Comparison of ENCODE assay signal across 23 mouse cellular contexts in the genomic region with DNA sequence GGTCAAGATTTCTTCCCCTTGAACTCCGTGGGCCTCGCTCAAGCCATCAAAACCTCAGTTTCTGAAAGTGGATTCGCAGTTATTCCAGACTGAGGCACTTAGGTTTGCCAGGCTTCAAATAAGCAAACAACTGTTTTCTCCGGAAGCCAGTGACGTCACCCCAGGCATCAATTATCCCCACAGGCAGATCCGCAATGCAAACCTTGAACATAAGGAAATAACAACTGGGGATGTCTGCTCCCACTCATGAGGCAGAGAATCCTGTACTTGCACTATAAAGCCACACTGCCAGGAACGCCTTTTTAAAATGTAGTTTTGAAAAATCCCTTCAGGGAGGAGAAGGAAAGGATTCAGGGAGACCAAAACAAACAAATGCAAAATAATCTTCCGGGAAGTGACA. TPM values are rescaled to one million over a fixed set of nuclear protein-coding genes. Genes with fewer than 3 reads are reported as not detected.
A peak's percentile ranks its signal among the peaks of the same experiment; 100 is the strongest.
DNase-seq lines count a peak whose midpoint lies in the region; ATAC-seq and TF ChIP-seq lines count a peak whose summit lies in the region.
"Had no signal": no experiment of that assay in that cellular context is flagged by ENCODE, and none has a peak within 500 bp of the region (broad histone marks: within the 10 kb centered on the region; RNA-seq: fewer than 3 reads in every experiment).

No protein-coding gene starts in this region.

- H3K4me3 ChIP-seq in embryonic facial prominence, embryonic 11.5 days (ENCODE audit: low read depth, low read length): no peak overlapping the region
- no peak overlapping the region for H3K4me3 ChIP-seq in embryonic facial prominence, embryonic 10.5 days
- H3K4me3 ChIP-seq in hindbrain, embryonic 13.5 days: no peak overlapping the region
- no peak overlapping the region for H3K4me3 ChIP-seq in hindbrain, embryonic 11.5 days (ENCODE audit: low read depth, low read length)
- H3K4me3 ChIP-seq in neural tube, embryonic 13.5 days: no peak overlapping the region
- no peak overlapping the region for H3K4me3 ChIP-seq in stomach, postnatal 0 days (ENCODE audit: low read depth, low read length)
- H3K4me3 ChIP-seq: heart, embryonic 13.5 days; neural tube, embryonic 12.5 days had no signal

- no peak for TF ChIP-seq CTCF in stomach, postnatal 0 days (IDR thresholded peaks at IDR 0.05; ENCODE audit: low read depth)

- 38% methylated on average over 8 of the region's 8 CpGs for WGBS in embryonic facial prominence, embryonic 11.5 days
- 47% methylated on average over 8 of the region's 8 CpGs for WGBS in embryonic facial prominence, embryonic 10.5 days
- WGBS in hindbrain, embryonic 13.5 days: 67% methylated on average over 8 of the region's 8 CpGs
- 69% methylated on average over 8 of the region's 8 CpGs for whole genome bisulfite sequencing in hindbrain, embryonic 11.5 days
- WGBS in neural tube, embryonic 13.5 days: 62% methylated on average over 8 of the region's 8 CpGs
- 56% methylated on average over 8 of the region's 8 CpGs for WGBS in stomach, postnatal 0 days

- no peak for TF ChIP-seq EP300 in stomach, postnatal 0 days (optimal IDR thresholded peaks at IDR 0.05)

- no peak overlapping the region for H3K4me2 ChIP-seq in embryonic facial prominence, embryonic 11.5 days (ENCODE audit: low read depth, low read length)
- H3K4me2 ChIP-seq in hindbrain, embryonic 13.5 days: no peak overlapping the region
- no peak overlapping the region for H3K4me2 ChIP-seq in hindbrain, embryonic 11.5 days (replicated peaks; ENCODE audit: low read depth, low read length)
- no peak overlapping the region for H3K4me2 ChIP-seq in neural tube, embryonic 13.5 days
- H3K4me2 ChIP-seq in stomach, postnatal 0 days (replicated peaks; ENCODE audit: low read depth): no peak overlapping the region
- H3K4me2 ChIP-seq: heart, embryonic 13.5 days; liver, embryonic 11.5 days; neural tube, embryonic 12.5 days had no signal

- no peaks in the 10 kb centered on the region for H3K27me3 ChIP-seq in embryonic facial prominence, embryonic 11.5 days (ENCODE audit: control insufficient read depth, insufficient read depth, low read length)
- no peaks in the 10 kb centered on the region for H3K27me3 ChIP-seq in embryonic facial prominence, embryonic 10.5 days (replicated peaks; ENCODE audit: low read depth, poor library complexity, severe bottlenecking)
- no peaks in the 10 kb centered on the region; the same call in 1 of the 2 replicates for H3K27me3 ChIP-seq in hindbrain, embryonic 13.5 days
- H3K27me3 ChIP-seq in hindbrain, embryonic 11.5 days (ENCODE audit: control insufficient read depth, insufficient read depth, low read length): no peaks in the 10 kb centered on the region
- no peaks in the 10 kb centered on the region for H3K27me3 ChIP-seq in neural tube, embryonic 13.5 days
- H3K27me3 ChIP-seq in stomach, postnatal 0 days (ENCODE audit: control insufficient read depth, insufficient read depth, low read length): no peaks in the 10 kb centered on the region
- H3K27me3 ChIP-seq: neural tube, embryonic 12.5 days had no signal

- H3K9ac ChIP-seq in embryonic facial prominence, embryonic 11.5 days (replicated peaks; ENCODE audit: low read length): no peak overlapping the region
- peak overlapping the region; percentile 46; the same call in 1 of the 2 replicates for H3K9ac ChIP-seq in hindbrain, embryonic 13.5 days
- no peak overlapping the region for H3K9ac ChIP-seq in hindbrain, embryonic 11.5 days (ENCODE audit: low read depth, low read length)
- H3K9ac ChIP-seq in neural tube, embryonic 13.5 days: peak overlapping the region; percentile 31; the same call in 1 of the 2 replicates
- H3K9ac ChIP-seq in stomach, postnatal 0 days (ENCODE audit: low read length): no peak overlapping the region
- H3K9ac ChIP-seq: heart, embryonic 13.5 days; neural tube, embryonic 12.5 days had no signal

- ATAC-seq in embryonic facial prominence, embryonic 11.5 days (replicated peaks; ENCODE audit: insufficient number of reproducible peaks, low FRiP score, low TSS enrichment, low read depth): no peak
- ATAC-seq in hindbrain, embryonic 13.5 days (ENCODE audit: low FRiP score): no peak
- ATAC-seq in hindbrain, embryonic 11.5 days (ENCODE audit: low FRiP score): no peak
- ATAC-seq in neural tube, embryonic 13.5 days (ENCODE audit: low read depth): no peak
- ATAC-seq in stomach, postnatal 0 days (ENCODE audit: low FRiP score, low TSS enrichment): no peak
- ATAC-seq: CD4-positive, CD25-positive, alpha-beta regulatory T cell, adult 4 months; Patski had no signal

- H3K27ac ChIP-seq in embryonic facial prominence, embryonic 11.5 days (replicated peaks; ENCODE audit: low read depth, low read length): no peak overlapping the region
- no peak overlapping the region; the same call in 1 of the 2 replicates for H3K27ac ChIP-seq in embryonic facial prominence, embryonic 10.5 days (replicated peaks)
- H3K27ac ChIP-seq in hindbrain, embryonic 13.5 days: no peak overlapping the region
- no peak overlapping the region for H3K27ac ChIP-seq in hindbrain, embryonic 11.5 days (ENCODE audit: low read depth, low read length)
- no peak overlapping the region for H3K27ac ChIP-seq in neural tube, embryonic 13.5 days (replicated peaks)
- H3K27ac ChIP-seq in stomach, postnatal 0 days (replicated peaks): peak overlapping the region; percentile 82
- H3K27ac ChIP-seq: heart, embryonic 13.5 days; neural tube, embryonic 12.5 days had no signal

- H3K4me1 ChIP-seq in embryonic facial prominence, embryonic 11.5 days (ENCODE audit: control insufficient read depth, insufficient read depth, low read length): no peaks in the 10 kb centered on the region
- H3K4me1 ChIP-seq in embryonic facial prominence, embryonic 10.5 days: peaks cover 30% of the 10 kb centered on the region
- peaks cover 8% of the 10 kb centered on the region for H3K4me1 ChIP-seq in hindbrain, embryonic 13.5 days (replicated peaks)
- H3K4me1 ChIP-seq in hindbrain, embryonic 11.5 days (replicated peaks; ENCODE audit: control insufficient read depth, insufficient read depth, low read length): no peaks in the 10 kb centered on the region
- H3K4me1 ChIP-seq in neural tube, embryonic 13.5 days (replicated peaks): peaks cover 10% of the 10 kb centered on the region
- no peaks in the 10 kb centered on the region for H3K4me1 ChIP-seq in stomach, postnatal 0 days (replicated peaks; ENCODE audit: control insufficient read depth, insufficient read depth)
- H3K4me1 ChIP-seq: heart, embryonic 13.5 days had no signal

- H3K36me3 ChIP-seq in embryonic facial prominence, embryonic 11.5 days (replicated peaks; ENCODE audit: control insufficient read depth, insufficient read depth, low read depth, low read length): no peaks in the 10 kb centered on the region
- no peaks in the 10 kb centered on the region for H3K36me3 ChIP-seq in embryonic facial prominence, embryonic 10.5 days (replicated peaks)
- H3K36me3 ChIP-seq in hindbrain, embryonic 13.5 days: no peaks in the 10 kb centered on the region
- no peaks in the 10 kb centered on the region for H3K36me3 ChIP-seq in hindbrain, embryonic 11.5 days (ENCODE audit: control insufficient read depth, insufficient read depth, low read length)
- H3K36me3 ChIP-seq in neural tube, embryonic 13.5 days: no peaks in the 10 kb centered on the region
- no peaks in the 10 kb centered on the region for H3K36me3 ChIP-seq in stomach, postnatal 0 days (ENCODE audit: control insufficient read depth, insufficient read depth, low read length)
- H3K36me3 ChIP-seq: heart, embryonic 13.5 days; neural tube, embryonic 12.5 days had no signal

- no peaks in the 10 kb centered on the region for H3K9me3 ChIP-seq in embryonic facial prominence, embryonic 11.5 days (replicated peaks; ENCODE audit: control insufficient read depth, low read length)
- peaks cover 5% of the 10 kb centered on the region; the same call in 1 of the 2 replicates for H3K9me3 ChIP-seq in embryonic facial prominence, embryonic 10.5 days
- H3K9me3 ChIP-seq in hindbrain, embryonic 13.5 days: no peaks in the 10 kb centered on the region
- no peaks in the 10 kb centered on the region for H3K9me3 ChIP-seq in hindbrain, embryonic 11.5 days (ENCODE audit: control insufficient read depth, low read length)
- no peaks in the 10 kb centered on the region for H3K9me3 ChIP-seq in neural tube, embryonic 13.5 days
- no peaks in the 10 kb centered on the region for H3K9me3 ChIP-seq in stomach, postnatal 0 days (ENCODE audit: control insufficient read depth, low read length)
- H3K9me3 ChIP-seq: neural tube, embryonic 12.5 days had no signal

- DNase-seq in embryonic facial prominence, embryonic 11.5 days (ENCODE audit: low spot score): peak; percentile 39
- DNase-seq in embryonic facial prominence, embryonic 10.5 days (ENCODE audit: low spot score): no peak
- no peak for DNase-seq in hindbrain, embryonic 11.5 days (ENCODE audit: low spot score)
- DNase-seq in neural tube, embryonic 10.5 days (ENCODE audit: extremely low spot score, low spot score): no peak
- no peak for DNase-seq in stomach, postnatal 0 days (ENCODE audit: low spot score)
- no peak for DNase-seq in spleen, adult 18-20 months
- DNase-seq: adrenal gland, adult 8-10 months; cerebellum, postnatal 14 days; heart, adult 18-20 months; kidney, adult 18-20 months; kidney, postnatal 10 days; left cerebral cortex, postnatal 4 days; lung, adult 18-20 months; lung, postnatal 36 days; thymus, adult 18-20 months; thymus, postnatal 4 days had no signal

RNA-seq across cellular contexts. Expression of a gene that starts 4.4 kb away (rescaled TPM):
- polyA plus RNA-seq in embryonic facial prominence, embryonic 11.5 days (2014; fragmentation: Nextera tagmentation; extraction: Ambion mirVana): not detected in 2 replicates
- polyA plus RNA-seq in embryonic facial prominence, embryonic 10.5 days (2016; fragmentation: Nextera tagmentation; extraction: Ambion mirVana): 0.09 TPM in 1 of 2 replicates, not detected in the other
- polyA plus RNA-seq in hindbrain, embryonic 13.5 days (2015; fragmentation: Nextera tagmentation; extraction: Ambion mirVana): 0.30 and 0.35 TPM in 2 replicates
- not detected in 2 replicates for polyA plus RNA-seq in hindbrain, embryonic 11.5 days (2014; fragmentation: Nextera tagmentation; extraction: Ambion mirVana)
- polyA plus RNA-seq in neural tube, embryonic 13.5 days (2015; fragmentation: Nextera tagmentation; extraction: Ambion mirVana): 0.45 and 0.81 TPM in 2 replicates
- polyA plus RNA-seq in stomach, postnatal 0 days (2015; fragmentation: Nextera tagmentation; extraction: Ambion mirVana): 38.5 and 45.1 TPM in 2 replicates
- polyA plus RNA-seq: CD4-positive, CD25-positive, alpha-beta regulatory T cell, adult 4 months; liver, embryonic 11.5 days; Patski had no signal

RNA-seq across cellular contexts. Expression of a gene that starts 36.5 kb away (rescaled TPM):
- polyA plus RNA-seq in embryonic facial prominence, embryonic 11.5 days (2014; fragmentation: Nextera tagmentation; extraction: Ambion mirVana): 38.1 and 38.9 TPM in 2 replicates
- polyA plus RNA-seq in embryonic facial prominence, embryonic 10.5 days (2016; fragmentation: Nextera tagmentation; extraction: Ambion mirVana): 32.5 and 40.4 TPM in 2 replicates
- polyA plus RNA-seq in hindbrain, embryonic 13.5 days (2015; fragmentation: Nextera tagmentation; extraction: Ambion mirVana): 57.4 and 63.4 TPM in 2 replicates
- polyA plus RNA-seq in hindbrain, embryonic 11.5 days (2014; fragmentation: Nextera tagmentation; extraction: Ambion mirVana): 107 and 108 TPM in 2 replicates
- polyA plus RNA-seq in neural tube, embryonic 13.5 days (2015; fragmentation: Nextera tagmentation; extraction: Ambion mirVana): 49.0 and 55.3 TPM in 2 replicates
- polyA plus RNA-seq in stomach, postnatal 0 days (2015; fragmentation: Nextera tagmentation; extraction: Ambion mirVana): 85.9 and 96.8 TPM in 2 replicates

Comparison
In these comparisons a context has a peak if more than half of its experiments do, and no peak if none do; other contexts are left out.
1. H3K9ac ChIP-seq: peak in hindbrain, embryonic 13.5 days (single experiment) and neural tube, embryonic 13.5 days (single experiment); none in embryonic facial prominence, embryonic 11.5 days (single experiment), hindbrain, embryonic 11.5 days (single experiment) and stomach, postnatal 0 days (single experiment).
2. RNA of a gene that starts 4.4 kb away (polyA plus RNA-seq): 38.5 to 45.1 TPM in stomach, postnatal 0 days; 0.45 to 0.81 TPM in neural tube, embryonic 13.5 days, 0.30 to 0.35 TPM in hindbrain, embryonic 13.5 days, not detected in embryonic facial prominence, embryonic 11.5 days, 0.09 TPM in embryonic facial prominence, embryonic 10.5 days and not detected in hindbrain, embryonic 11.5 days; every median in the first group is over 10 times any median in the second.